Mouse (Mus musculus) hindbrain, embryonic 15.5 days (tissue): Measurements from ENCODE around the gene Srms. TPM values are rescaled to one million over a fixed set of nuclear protein-coding genes. Genes with fewer than 3 reads are reported as not detected.

Experiments used
- ATAC-seq: fragments of 200-750 bp; cut with Nextera tagmentation; 2 replicates; pipeline ENCODE4 v1.8.0; 2017; ENCODE audit warnings: low read depth, moderate number of reproducible peaks, moderate TSS enrichment; ENCODE audit not compliant: low FRiP score
- H3K27ac ChIP-seq: fragments of 300-500 bp; sonication (generic); replicated peaks from 2 replicates; pipeline ENCODE4 v1.5.1; 2015; ENCODE audit warnings: mild to moderate bottlenecking, inconsistent platforms
- H3K27me3 ChIP-seq: fragments of 300-500 bp; sonication (generic); 2 replicates; pipeline ENCODE4 v1.6.1; 2015; ENCODE audit warnings: control low read depth, inconsistent platforms
- H3K36me3 ChIP-seq: fragments of 300-500 bp; sonication (generic); 2 replicates; pipeline ENCODE4 v1.6.1; 2015; ENCODE audit warnings: control low read depth, inconsistent platforms
- H3K4me1 ChIP-seq: fragments of 300-500 bp; sonication (generic); replicated peaks from 2 replicates; pipeline ENCODE4 v1.6.1; 2015; ENCODE audit warnings: control low read depth, inconsistent platforms
- H3K4me2 ChIP-seq: fragments of 300-500 bp; sonication (generic); 2 replicates; pipeline ENCODE4 v1.6.1; 2015; ENCODE audit warnings: moderate library complexity, mild to moderate bottlenecking, inconsistent platforms
- H3K4me3 ChIP-seq: fragments of 300-500 bp; sonication (generic); 2 replicates; pipeline ENCODE4 v1.5.1; 2015; ENCODE audit warnings: mild to moderate bottlenecking, inconsistent platforms
- H3K9ac ChIP-seq: fragments of 300-500 bp; sonication (generic); 2 replicates; pipeline ENCODE4 v1.6.1; 2015; ENCODE audit warnings: inconsistent platforms
- H3K9me3 ChIP-seq: fragments of 300-500 bp; sonication (generic); 2 replicates; pipeline ENCODE4 v1.6.1; 2016; ENCODE audit warnings: control low read depth, inconsistent platforms
- WGBS: fragments of 180-500 bp; shearing (Covaris S2); methylation state at CpG from one replicate; pipeline ENCODE4 v1.1.7; 2015; 5-methylcytosine and 5-hydroxymethylcytosine counted together
- polyA plus RNA-seq: library from polyadenylated mRNA; unstranded; fragments of >200 nt; fragmentation: Nextera tagmentation; extraction: Ambion mirVana; gene quantifications from 2 replicates; pipeline ENCODE4 v1.2.1, GENCODE M21; 2015

The Srms gene
- polyA plus RNA-seq, 1 experiment from 2014 or later = 0.18 TPM

GRCm38 (mm10) chr2:181237251-181238014 lies 24.4 kb upstream of the Srms start:
- 90% methylated on average over 17 of the region's 17 CpGs for WGBS
- ATAC-seq = no peak
- H3K27me3 ChIP-seq = no peaks in the 10 kb centered on the region

DNA sequence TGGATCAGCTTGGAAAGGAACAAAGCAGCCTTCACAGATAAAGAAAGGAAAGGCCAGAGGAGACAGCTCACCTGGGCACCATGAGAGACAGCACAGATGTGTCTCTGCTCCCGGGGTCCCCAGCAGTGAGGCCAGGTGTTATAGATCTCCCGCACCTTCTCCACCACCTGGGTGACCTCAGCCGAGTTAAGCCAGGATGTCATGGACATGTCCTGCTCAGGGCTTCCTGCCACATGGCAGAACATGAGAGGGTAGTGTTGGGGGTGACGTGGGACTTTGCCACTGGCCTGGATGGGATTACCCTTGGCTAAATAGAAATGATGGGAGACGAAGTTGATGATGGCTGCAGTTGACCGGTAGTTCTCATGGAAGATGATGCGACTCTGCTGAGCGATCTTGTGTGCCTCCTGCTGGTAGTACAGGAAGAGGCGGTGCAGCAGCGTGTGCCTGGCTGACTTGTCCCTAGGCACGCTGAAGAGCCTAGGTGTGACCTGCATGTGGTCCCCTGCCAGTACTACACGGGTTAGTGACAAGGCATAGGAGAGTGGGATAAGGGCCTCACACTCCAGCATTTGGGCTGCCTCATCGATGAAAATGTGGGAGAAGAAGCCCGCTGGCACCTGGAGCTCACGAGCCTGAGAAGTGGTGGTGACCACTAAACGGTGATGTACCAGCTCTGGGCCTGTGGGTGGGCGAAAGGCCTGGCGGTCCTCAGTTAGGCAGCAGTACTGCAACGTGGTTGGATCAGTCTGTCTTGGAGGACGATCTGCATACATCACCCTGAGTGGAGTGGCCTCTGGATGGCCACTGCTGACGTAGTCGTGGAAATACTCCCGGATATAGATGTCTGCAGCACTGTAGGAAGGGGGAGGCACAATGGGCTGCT lies 22.9 kb upstream of the Srms start:
- H3K27me3 ChIP-seq = no peaks in the 10 kb centered on the region
- no peaks in the 10 kb centered on the region for H3K4me1 ChIP-seq
- no peak overlapping the region for H3K9ac ChIP-seq
- no peak overlapping the region for H3K4me3 ChIP-seq
- H3K36me3 ChIP-seq = no peaks in the 10 kb centered on the region
- H3K27ac ChIP-seq = no peak overlapping the region
- ATAC-seq = no peak
- H3K4me2 ChIP-seq = no peak overlapping the region
- 89% methylated on average over 23 of the region's 23 CpGs for WGBS
- no peaks in the 10 kb centered on the region for H3K9me3 ChIP-seq

More at GRCm38 (mm10) chr2:181237251-181238014, 24.4 kb upstream of the Srms start:
- Histone ChIP-seq H3K9ac (no peak overlapping the region), H3K4me2 (no peak overlapping the region), H3K27ac (no peak overlapping the region), H3K36me3 (no peaks in the 10 kb centered on the region), H3K9me3 (no peaks in the 10 kb centered on the region), H3K4me3 (no peak overlapping the region), H3K4me1 (no peaks in the 10 kb centered on the region)

DNA sequence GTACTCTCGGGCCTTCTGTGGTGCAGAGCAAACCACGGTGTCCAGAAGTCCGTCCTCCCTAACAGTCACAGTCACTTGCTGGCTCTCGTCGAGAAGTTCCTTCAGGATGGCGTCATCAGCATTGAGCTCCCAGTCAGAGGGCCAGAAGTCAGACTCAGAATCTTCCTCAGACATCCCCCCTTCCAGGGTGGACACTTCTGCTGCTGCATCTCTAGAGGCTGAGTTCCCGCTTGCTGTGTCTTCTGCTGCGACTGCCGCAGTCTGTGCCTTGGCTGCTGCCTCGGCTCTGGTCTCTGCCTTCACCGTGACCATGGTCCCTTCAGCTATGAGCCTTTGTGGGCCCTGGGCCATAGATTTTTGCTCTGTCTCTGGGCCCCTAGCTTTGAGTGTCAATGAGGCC lies 21.7 kb upstream of the Srms start:
- Histone ChIP-seq H3K27ac (no peak overlapping the region), H3K36me3 (no peaks in the 10 kb centered on the region), H3K4me2 (no peak overlapping the region), H3K4me1 (no peaks in the 10 kb centered on the region), H3K27me3 (no peaks in the 10 kb centered on the region), H3K9me3 (no peaks in the 10 kb centered on the region), H3K9ac (no peak overlapping the region), H3K4me3 (no peak overlapping the region)
- 96% methylated on average over 11 of the region's 11 CpGs for WGBS
- ATAC-seq = no peak

DNA sequence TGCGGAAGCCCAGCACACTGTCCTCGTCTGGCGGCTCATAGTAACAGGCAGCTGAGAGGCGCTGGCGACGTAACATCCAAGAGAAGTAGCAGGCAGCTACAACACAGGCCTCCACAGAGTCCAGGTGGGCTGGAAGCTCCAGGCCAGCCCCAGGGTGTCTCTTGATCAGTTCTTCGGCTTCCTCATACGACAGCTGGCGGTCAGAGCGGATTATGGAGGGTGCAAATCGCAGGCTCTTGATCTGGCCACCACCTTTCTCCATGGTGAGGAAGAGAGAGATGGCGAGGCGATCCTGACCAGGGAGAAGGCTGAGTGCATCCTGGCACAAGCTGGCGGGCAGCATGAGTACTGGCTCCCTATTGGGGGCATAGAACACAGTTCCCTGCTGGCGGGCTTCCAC lies 20.5 kb upstream of the Srms start:
- no peak for ATAC-seq

DNA sequence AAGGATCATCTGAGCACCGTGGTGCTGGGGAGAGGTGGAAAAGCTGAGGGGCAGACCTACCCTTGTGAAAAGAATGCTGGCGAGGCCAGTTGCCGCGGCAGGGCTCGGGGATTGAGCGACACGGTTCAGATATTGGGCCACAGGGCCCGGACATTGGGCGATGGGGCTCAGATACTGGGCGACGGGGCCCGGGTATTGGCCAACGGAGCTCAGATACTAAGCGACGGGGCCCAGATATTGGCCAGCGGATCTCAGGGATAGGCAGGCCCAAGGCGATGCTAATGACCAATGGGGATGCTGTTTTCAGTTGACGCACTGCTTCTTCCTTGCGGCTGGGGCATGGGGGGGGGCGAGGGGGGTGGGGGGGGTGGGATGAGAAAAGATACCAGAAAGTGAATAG lies 18.2 kb upstream of the Srms start:
- WGBS = 70% methylated on average over 20 of the region's 20 CpGs
- no peak for ATAC-seq
- no peaks in the 10 kb centered on the region for H3K9me3 ChIP-seq
- H3K27me3 ChIP-seq = no peaks in the 10 kb centered on the region
- H3K9ac ChIP-seq = no peak overlapping the region
- no peak overlapping the region for H3K4me3 ChIP-seq
- no peaks in the 10 kb centered on the region for H3K4me1 ChIP-seq
- H3K27ac ChIP-seq = no peak overlapping the region
- H3K4me2 ChIP-seq = no peak overlapping the region
- no peaks in the 10 kb centered on the region for H3K36me3 ChIP-seq

More for the DNA sequence above, 20.5 kb upstream of the Srms start:
- WGBS = 92% methylated on average over 15 of the region's 15 CpGs
- Histone ChIP-seq H3K4me1 (no peaks in the 10 kb centered on the region), H3K9ac (no peak overlapping the region), H3K27me3 (no peaks in the 10 kb centered on the region), H3K4me2 (no peak overlapping the region), H3K36me3 (no peaks in the 10 kb centered on the region), H3K4me3 (no peak overlapping the region), H3K27ac (no peak overlapping the region), H3K9me3 (no peaks in the 10 kb centered on the region)

DNA sequence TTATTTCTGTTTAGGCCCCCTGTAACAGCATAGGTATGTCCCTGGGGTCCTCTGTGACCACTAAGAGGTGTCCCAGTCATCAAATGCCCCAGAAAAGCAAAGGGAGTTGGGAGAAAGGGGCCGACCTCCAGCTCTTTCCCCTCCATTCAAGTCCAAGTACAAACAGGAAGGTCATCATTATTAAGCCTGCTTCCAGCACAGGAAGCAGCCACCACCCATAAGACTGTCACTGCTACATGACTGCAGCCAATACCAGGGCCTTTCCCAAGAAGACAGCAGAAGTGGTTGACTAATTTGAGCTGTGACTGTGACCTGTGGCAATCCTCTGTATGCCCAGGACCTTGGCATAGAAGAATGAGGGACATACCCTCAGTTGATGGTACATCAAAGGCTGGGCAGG lies 15.3 kb upstream of the Srms start:
- no peaks in the 10 kb centered on the region for H3K27me3 ChIP-seq
- H3K4me2 ChIP-seq = no peak overlapping the region
- no peak overlapping the region for H3K27ac ChIP-seq
- no peak overlapping the region for H3K4me3 ChIP-seq
- no peaks in the 10 kb centered on the region for H3K9me3 ChIP-seq
- ATAC-seq = no peak
- no peak overlapping the region for H3K9ac ChIP-seq
- 76% methylated on average over 1 of the region's 1 CpGs for WGBS
- H3K36me3 ChIP-seq = no peaks in the 10 kb centered on the region
- H3K4me1 ChIP-seq = no peaks in the 10 kb centered on the region

- ATAC-seq = no peak
- H3K27me3 ChIP-seq = no peaks in the 10 kb centered on the region
Measured at GRCm38 (mm10) chr2:181227122-181227521, 14.1 kb upstream of the Srms start.

GRCm38 (mm10) chr2:181224994-181225393 lies 12.0 kb upstream of the Srms start:
- no peak overlapping the region for H3K9ac ChIP-seq
- WGBS = 96% methylated on average over 2 of the region's 2 CpGs
- ATAC-seq = no peak
- H3K36me3 ChIP-seq = no peaks in the 10 kb centered on the region
- H3K4me1 ChIP-seq = peaks cover 6% of the 10 kb centered on the region
- H3K27ac ChIP-seq = no peak overlapping the region
- H3K4me2 ChIP-seq = no peak overlapping the region
- no peaks in the 10 kb centered on the region for H3K27me3 ChIP-seq
- no peaks in the 10 kb centered on the region for H3K9me3 ChIP-seq
- H3K4me3 ChIP-seq = no peak overlapping the region

More at GRCm38 (mm10) chr2:181227122-181227521, 14.1 kb upstream of the Srms start:
- Histone ChIP-seq H3K4me2 (no peak overlapping the region), H3K4me3 (no peak overlapping the region), H3K9ac (no peak overlapping the region), H3K4me1 (no peaks in the 10 kb centered on the region), H3K9me3 (no peaks in the 10 kb centered on the region), H3K27ac (no peak overlapping the region), H3K36me3 (no peaks in the 10 kb centered on the region)
- WGBS = 91% methylated on average over 3 of the region's 3 CpGs

- H3K27ac ChIP-seq = no peak overlapping the region
- H3K9ac ChIP-seq = no peak overlapping the region
- H3K4me1 ChIP-seq = peaks cover 14% of the 10 kb centered on the region
- no peak for ATAC-seq
- peak overlapping the region; percentile 62 for H3K4me2 ChIP-seq
- WGBS = 44% methylated on average over 2 of the region's 2 CpGs
- no peaks in the 10 kb centered on the region for H3K36me3 ChIP-seq
- no peaks in the 10 kb centered on the region for H3K9me3 ChIP-seq
- H3K27me3 ChIP-seq = 0 out of 2 replicates have a peak, but pooled peaks cover 2% of the 10 kb centered on the region
- H3K4me3 ChIP-seq = peak overlapping the region; percentile 29; the same call in 1 of the 2 replicates
Measured at GRCm38 (mm10) chr2:181220361-181220760, 7.4 kb upstream of the Srms start.

DNA sequence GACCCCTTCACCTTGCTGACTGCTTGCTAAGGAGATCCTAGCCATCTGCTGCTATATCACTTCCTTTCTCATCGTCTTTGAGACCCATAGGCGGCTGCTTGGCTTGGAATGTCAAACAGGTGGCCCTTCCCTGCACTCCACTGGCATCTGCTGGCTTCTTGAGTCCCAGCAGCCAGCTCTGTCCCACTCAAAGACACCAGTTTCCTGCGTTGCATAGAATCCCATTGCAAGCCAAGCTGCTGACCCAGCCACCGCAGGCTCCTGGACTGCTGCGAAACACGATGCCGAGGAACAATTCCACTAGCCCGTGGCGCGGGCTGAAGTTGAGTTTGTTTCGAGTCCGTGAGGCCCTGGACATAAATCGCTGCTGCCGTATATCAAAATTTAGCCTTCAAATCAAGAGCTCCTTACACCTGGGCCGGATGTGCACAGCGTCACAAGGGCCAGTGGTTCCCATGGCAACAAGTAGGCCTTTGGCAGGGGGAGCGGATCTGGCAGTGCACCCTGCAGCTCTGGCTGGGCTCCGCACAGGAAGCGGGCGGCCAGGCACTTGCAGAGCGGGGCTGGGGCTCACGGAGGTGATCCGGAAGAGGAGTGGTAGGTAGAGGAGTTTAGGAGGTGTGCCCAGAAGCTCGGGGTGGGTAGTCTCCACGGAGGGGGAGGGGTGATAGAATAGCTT lies 6.7 kb upstream of the Srms start, which contains the start of gene Fndc11:
Fndc11 (plus strand) TSS at position 476 of the 679 bp plus-strand sequence.
- Histone ChIP-seq H3K9ac (peak within 1 kb of the TSS; percentile 11; the same call in 1 of the 2 replicates), H3K4me2 (peak within 1 kb of the TSS; percentile 62), H3K36me3 (no peaks in the 10 kb centered on the region), H3K4me1 (peaks cover 14% of the 10 kb centered on the region), H3K4me3 (peak within 1 kb of the TSS; percentile 29), H3K27ac (peak within 1 kb of the TSS; percentile 49), H3K27me3 (0 out of 2 replicates have a peak, but pooled peaks cover 2% of the 10 kb centered on the region), H3K9me3 (no peaks in the 10 kb centered on the region)
- peak; percentile 88 for ATAC-seq
- WGBS = 3% methylated on average over 25 of the region's 25 CpGs

GRCm38 (mm10) chr2:181218881-181219485 lies 6.0 kb upstream of the Srms start:
- H3K4me2 ChIP-seq = peak overlapping the region; percentile 62; the same call in 1 of the 2 replicates
- H3K4me1 ChIP-seq = peaks cover 14% of the 10 kb centered on the region
- peaks cover 7% of the 10 kb centered on the region; the same call in 1 of the 2 replicates for H3K27me3 ChIP-seq
- no peak overlapping the region for H3K9ac ChIP-seq
- WGBS = 69% methylated on average over 5 of the region's 5 CpGs
- no peak overlapping the region for H3K27ac ChIP-seq
- no peak overlapping the region for H3K4me3 ChIP-seq
- ATAC-seq = no peak
- H3K36me3 ChIP-seq = no peaks in the 10 kb centered on the region
- no peaks in the 10 kb centered on the region for H3K9me3 ChIP-seq
